Mouse (Mus musculus) limb, embryonic 12.5 days (tissue): ENCODE measurements around the gene Cpeb3. TPM values are rescaled to one million over a fixed set of nuclear protein-coding genes. Genes with fewer than 3 reads are reported as not detected.

Experiments used
- ATAC-seq: fragments of 200-750 bp; cut with Nextera tagmentation; 2 replicates; pipeline ENCODE4 v1.8.0; 2017; ENCODE audit warnings: low read depth, moderate TSS enrichment; ENCODE audit not compliant: insufficient number of reproducible peaks, insufficient read depth, low FRiP score, low TSS enrichment
- H3K27ac ChIP-seq: fragments of 300-500 bp; sonication (generic); 2 replicates; pipeline ENCODE4 v1.5.1; 2016; ENCODE audit warnings: mild to moderate bottlenecking, moderate library complexity
- H3K27me3 ChIP-seq: fragments of 300-500 bp; sonication (generic); 2 replicates; pipeline ENCODE4 v1.6.1; 2016; ENCODE audit warnings: mild to moderate bottlenecking, moderate library complexity
- H3K36me3 ChIP-seq: fragments of 300-500 bp; sonication (generic); 2 replicates; pipeline ENCODE4 v1.6.1; 2016; ENCODE audit warnings: mild to moderate bottlenecking, moderate library complexity
- H3K4me1 ChIP-seq: fragments of 300-500 bp; sonication (generic); replicated peaks from 2 replicates; pipeline ENCODE4 v1.6.1; 2016
- H3K4me2 ChIP-seq: fragments of 300-500 bp; sonication (generic); 2 replicates; pipeline ENCODE4 v1.6.1; 2016; ENCODE audit warnings: mild to moderate bottlenecking, moderate library complexity
- H3K4me3 ChIP-seq: fragments of 300-500 bp; sonication (generic); replicated peaks from 2 replicates; pipeline ENCODE4 v1.5.1; 2016; ENCODE audit warnings: mild to moderate bottlenecking
- H3K9ac ChIP-seq: fragments of 300-500 bp; sonication (generic); replicated peaks from 2 replicates; pipeline ENCODE4 v1.6.1; 2016; ENCODE audit warnings: mild to moderate bottlenecking, moderate library complexity
- H3K9me3 ChIP-seq: fragments of 300-500 bp; sonication (generic); 2 replicates; pipeline ENCODE4 v1.6.1; 2016; ENCODE audit warnings: mild to moderate bottlenecking, moderate library complexity
- WGBS: fragments of 180-500 bp; shearing (Covaris S2); methylation state at CpG from one replicate; pipeline ENCODE4 v1.1.7; 2016; 5-methylcytosine and 5-hydroxymethylcytosine counted together
- polyA plus RNA-seq: library from polyadenylated mRNA; unstranded; fragments of >200 nt; fragmentation: Nextera tagmentation; extraction: Ambion mirVana; gene quantifications from 2 replicates; pipeline ENCODE4 v1.2.1, GENCODE M21; 2016

Cpeb3 gene
- polyA plus RNA-seq, 1 experiment from 2014 or later: 1.9 TPM

DNA sequence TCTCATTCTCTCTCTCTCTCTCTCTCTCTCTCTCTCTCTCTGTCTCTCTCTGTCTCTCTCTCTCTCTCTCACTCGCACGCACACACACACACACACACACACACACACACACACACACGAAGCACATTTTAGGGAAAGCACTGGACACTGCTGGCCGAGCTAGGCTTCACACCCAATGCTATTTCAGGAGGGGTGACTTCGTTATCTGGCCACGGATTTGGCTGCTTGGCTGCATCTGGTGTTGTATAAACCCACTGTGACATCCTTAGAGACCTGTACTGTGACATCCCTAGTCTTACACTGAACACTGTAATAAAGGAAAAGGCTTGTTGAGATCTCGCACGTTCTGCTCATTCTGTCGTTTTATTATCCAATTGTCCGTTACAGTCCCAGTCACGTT is 187.4 kb downstream of the Cpeb3 start:
- Histone ChIP-seq H3K4me1 (peaks cover 18% of the 10 kb centered on the region), H3K27ac (no peak overlapping the region), H3K36me3 (no peaks in the 10 kb centered on the region), H3K9me3 (peaks cover 12% of the 10 kb centered on the region), H3K27me3 (no peaks in the 10 kb centered on the region), H3K9ac (no peak overlapping the region), H3K4me2 (no peak overlapping the region), H3K4me3 (no peak overlapping the region)
- WGBS: 78% methylated on average over 11 of the region's 11 CpGs
- no peak for ATAC-seq

DNA sequence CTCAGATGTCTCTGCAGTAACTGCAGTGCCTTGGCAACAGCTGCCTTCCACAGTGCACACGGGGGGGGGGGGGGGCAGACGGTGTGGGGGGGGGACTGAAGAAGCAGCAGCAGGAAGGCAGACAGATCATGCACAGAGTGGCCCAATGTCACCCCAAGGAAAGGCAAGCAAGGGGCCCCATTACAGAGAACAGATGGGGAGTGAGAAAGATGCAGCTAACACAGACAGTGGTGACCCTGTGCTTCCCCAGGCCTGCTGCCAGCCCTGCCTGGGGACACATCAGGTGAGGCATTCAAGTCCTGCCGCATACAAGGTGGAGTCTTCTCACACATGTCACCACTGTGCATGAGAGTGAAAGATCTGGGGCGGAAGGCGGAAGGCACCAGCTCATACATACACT is 187.9 kb downstream of the Cpeb3 start:
- 57% methylated on average over 5 of the region's 5 CpGs for WGBS
- Histone ChIP-seq H3K4me1 (peaks cover 17% of the 10 kb centered on the region), H3K4me2 (no peak overlapping the region), H3K9ac (no peak overlapping the region), H3K27ac (no peak overlapping the region), H3K4me3 (no peak overlapping the region), H3K27me3 (no peaks in the 10 kb centered on the region), H3K9me3 (peaks cover 12% of the 10 kb centered on the region), H3K36me3 (no peaks in the 10 kb centered on the region)
- ATAC-seq: no peak

DNA sequence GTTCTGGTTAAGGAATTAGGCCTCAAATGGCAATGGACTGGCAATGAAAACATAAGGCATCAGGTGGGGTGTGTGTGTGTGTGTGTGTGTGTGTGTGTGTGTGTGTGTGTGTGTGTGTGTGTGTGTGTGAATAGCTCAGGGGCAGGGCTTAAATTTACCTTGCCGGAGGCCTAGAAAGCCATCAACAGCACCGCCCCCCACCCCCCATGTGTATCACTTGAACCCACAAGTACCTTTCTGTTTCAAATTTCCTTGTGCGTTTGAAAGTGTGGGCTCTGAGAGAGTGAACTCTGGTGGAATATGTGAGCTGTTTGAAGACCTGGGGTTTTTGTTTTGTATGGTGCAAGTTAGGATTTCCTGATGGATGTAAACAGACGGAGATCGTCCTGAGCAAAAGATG is 189.5 kb downstream of the Cpeb3 start:
- WGBS: 66% methylated on average over 5 of the region's 5 CpGs
- H3K4me2 ChIP-seq: peak overlapping the region; percentile 59
- H3K36me3 ChIP-seq: peaks cover 8% of the 10 kb centered on the region
- peak overlapping the region; percentile 43 for H3K4me3 ChIP-seq
- ATAC-seq: no peak
- H3K9me3 ChIP-seq: peaks cover 12% of the 10 kb centered on the region
- H3K27me3 ChIP-seq: no peaks in the 10 kb centered on the region
- no peak overlapping the region for H3K27ac ChIP-seq
- H3K4me1 ChIP-seq: peaks cover 11% of the 10 kb centered on the region
- peak overlapping the region; percentile 31; the same call in 1 of the 2 replicates for H3K9ac ChIP-seq

DNA sequence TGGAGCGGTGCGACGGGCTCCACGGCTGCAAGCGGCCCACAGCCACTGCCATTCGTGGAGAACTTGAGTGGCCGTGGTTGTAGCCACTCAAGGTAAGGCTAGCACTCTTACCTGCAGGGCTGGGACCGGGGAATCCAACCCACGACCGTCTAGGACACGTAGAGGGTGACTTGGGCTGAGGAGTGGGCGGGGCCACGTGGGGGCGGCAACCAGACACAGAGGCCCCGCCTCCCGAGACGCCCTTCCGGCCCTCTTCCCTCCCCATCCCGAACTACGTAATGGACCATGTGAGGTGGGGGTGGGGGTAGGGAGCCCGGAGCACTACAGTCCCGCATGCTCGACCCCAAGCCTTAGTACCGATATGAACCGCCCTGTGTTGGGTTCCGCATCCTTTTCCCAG is 190.0 kb downstream of the Cpeb3 start:
- H3K9me3 ChIP-seq: peaks cover 12% of the 10 kb centered on the region
- H3K4me1 ChIP-seq: peaks cover 11% of the 10 kb centered on the region
- peak overlapping the region; percentile 43 for H3K4me3 ChIP-seq
- 6% methylated on average over 26 of the region's 26 CpGs for WGBS
- no peaks in the 10 kb centered on the region for H3K27me3 ChIP-seq
- peak overlapping the region; percentile 31; the same call in 1 of the 2 replicates for H3K9ac ChIP-seq
- ATAC-seq: peak; percentile 90
- H3K36me3 ChIP-seq: peaks cover 13% of the 10 kb centered on the region
- H3K27ac ChIP-seq: no peak overlapping the region
- H3K4me2 ChIP-seq: peak overlapping the region; percentile 59

DNA sequence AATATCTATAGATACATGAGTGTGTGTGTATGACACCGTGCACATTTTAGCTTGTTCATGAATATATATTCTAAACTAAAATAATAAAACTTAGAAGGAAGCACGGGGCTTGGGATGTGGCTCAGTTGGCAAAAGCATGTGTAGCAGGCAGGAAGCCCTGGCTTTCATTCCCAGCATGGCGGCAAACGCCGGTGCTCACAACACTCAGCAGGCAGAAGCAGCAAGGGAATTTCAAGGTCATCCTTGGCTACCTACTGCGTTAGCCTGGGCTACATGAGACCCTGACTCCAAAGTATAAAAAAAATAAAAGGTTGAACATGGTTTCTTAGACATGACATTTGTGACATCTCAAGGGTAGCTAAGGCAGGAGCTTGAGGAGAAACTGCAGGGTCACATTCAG is 191.5 kb downstream of the Cpeb3 start:
- ATAC-seq: no peak
- no peak overlapping the region for H3K9ac ChIP-seq
- no peak overlapping the region for H3K27ac ChIP-seq
- no peak overlapping the region for H3K4me3 ChIP-seq
- WGBS: 92% methylated on average over 6 of the region's 6 CpGs
- peaks cover 12% of the 10 kb centered on the region for H3K9me3 ChIP-seq
- peaks cover 11% of the 10 kb centered on the region for H3K4me1 ChIP-seq
- H3K4me2 ChIP-seq: no peak overlapping the region
- H3K36me3 ChIP-seq: peaks cover 28% of the 10 kb centered on the region
- no peaks in the 10 kb centered on the region for H3K27me3 ChIP-seq

DNA sequence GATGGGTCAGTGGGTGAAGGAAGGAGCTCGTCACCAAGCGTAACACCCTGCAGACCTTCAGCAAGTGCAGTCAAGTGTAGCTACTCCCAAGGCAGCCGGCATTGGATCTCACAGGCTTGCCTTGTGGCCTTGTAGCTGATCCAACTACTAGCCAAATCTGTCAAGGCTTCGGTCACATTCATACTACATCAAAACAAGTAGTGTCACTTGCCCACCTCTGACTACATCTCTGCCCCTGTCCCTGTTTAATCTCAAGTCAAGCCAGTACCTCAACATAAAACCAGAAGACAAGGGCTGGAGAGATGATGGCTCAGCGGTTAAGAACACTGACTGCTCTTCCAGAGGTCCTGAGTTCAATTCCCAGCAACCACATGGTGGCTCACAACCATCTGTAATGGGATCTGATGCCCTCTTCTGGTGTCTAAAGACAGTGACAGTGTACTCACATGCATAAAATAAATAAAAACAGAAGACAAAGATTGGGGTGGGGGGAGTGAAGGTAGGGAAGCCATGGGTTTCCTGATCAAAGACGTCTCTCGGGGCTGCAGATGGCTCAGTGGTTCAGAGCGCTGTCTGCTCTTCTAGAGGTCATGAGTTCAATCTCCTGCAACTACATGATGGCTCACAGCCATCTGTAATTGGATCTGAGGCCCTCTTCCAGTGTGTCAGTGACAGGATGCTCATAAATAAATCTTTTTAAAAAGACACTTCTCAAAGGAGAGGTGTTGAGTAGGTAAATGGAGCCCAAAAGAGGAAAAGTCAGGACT is 194.0 kb downstream of the Cpeb3 start:
- Histone ChIP-seq H3K9ac (no peak overlapping the region), H3K4me2 (no peak overlapping the region), H3K27me3 (no peaks in the 10 kb centered on the region), H3K4me1 (peaks cover 11% of the 10 kb centered on the region), H3K27ac (no peak overlapping the region), H3K9me3 (peaks cover 12% of the 10 kb centered on the region), H3K4me3 (no peak overlapping the region), H3K36me3 (peaks cover 51% of the 10 kb centered on the region)
- ATAC-seq: no peak
- 81% methylated on average over 8 of the region's 8 CpGs for WGBS

DNA sequence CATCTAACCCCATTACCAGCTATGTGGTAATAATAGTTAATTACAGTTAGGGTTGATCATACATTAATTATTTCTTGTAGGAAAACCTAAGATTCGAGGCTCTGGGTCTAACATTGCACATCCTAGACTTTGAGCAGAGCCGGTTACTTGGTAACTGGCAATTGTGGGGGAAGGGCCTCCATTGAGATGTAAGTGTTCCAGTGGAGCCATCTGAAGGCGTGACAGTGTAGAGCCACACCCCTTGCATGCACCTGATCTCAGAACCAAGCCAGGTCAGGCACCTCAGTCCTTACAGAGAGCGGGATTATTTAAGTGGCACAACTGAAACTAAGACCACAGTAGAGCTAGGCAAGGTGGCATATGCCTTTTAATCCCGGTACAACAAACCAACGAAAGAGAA is 194.9 kb downstream of the Cpeb3 start:
- no peak for ATAC-seq
- H3K36me3 ChIP-seq: peaks cover 60% of the 10 kb centered on the region

DNA sequence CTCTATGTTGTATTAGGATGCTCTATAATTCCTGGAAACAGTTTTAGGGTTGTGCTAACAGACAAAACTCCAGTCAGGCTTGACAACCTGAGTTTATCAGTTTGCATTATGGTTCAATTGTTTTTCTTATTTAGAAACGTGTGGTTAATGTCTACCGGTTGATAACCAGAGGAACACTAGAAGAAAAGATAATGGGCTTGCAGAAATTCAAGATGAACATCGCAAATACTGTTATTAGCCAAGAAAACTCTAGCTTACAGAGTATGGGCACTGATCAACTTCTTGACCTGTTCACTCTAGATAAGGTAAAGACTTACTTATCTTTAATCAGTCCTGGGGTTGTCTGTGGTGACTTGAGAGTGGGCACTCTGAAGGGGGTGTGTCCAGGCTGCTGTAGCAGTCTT is 198.5 kb downstream of the Cpeb3 start:
- 95% methylated on average over 3 of the region's 3 CpGs for WGBS
- no peak overlapping the region for H3K27ac ChIP-seq
- H3K4me3 ChIP-seq: no peak overlapping the region
- no peaks in the 10 kb centered on the region for H3K27me3 ChIP-seq
- H3K4me2 ChIP-seq: no peak overlapping the region
- H3K36me3 ChIP-seq: peaks cover 92% of the 10 kb centered on the region
- H3K9me3 ChIP-seq: no peaks in the 10 kb centered on the region
- H3K4me1 ChIP-seq: no peaks in the 10 kb centered on the region
- H3K9ac ChIP-seq: no peak overlapping the region
- no peak for ATAC-seq

More for the DNA sequence above, 194.9 kb downstream of the Cpeb3 start:
- Histone ChIP-seq H3K4me3 (no peak overlapping the region), H3K27ac (no peak overlapping the region), H3K9ac (no peak overlapping the region), H3K27me3 (no peaks in the 10 kb centered on the region), H3K4me1 (peaks cover 5% of the 10 kb centered on the region), H3K4me2 (no peak overlapping the region), H3K9me3 (peaks cover 12% of the 10 kb centered on the region)
- 92% methylated on average over 6 of the region's 6 CpGs for WGBS

DNA sequence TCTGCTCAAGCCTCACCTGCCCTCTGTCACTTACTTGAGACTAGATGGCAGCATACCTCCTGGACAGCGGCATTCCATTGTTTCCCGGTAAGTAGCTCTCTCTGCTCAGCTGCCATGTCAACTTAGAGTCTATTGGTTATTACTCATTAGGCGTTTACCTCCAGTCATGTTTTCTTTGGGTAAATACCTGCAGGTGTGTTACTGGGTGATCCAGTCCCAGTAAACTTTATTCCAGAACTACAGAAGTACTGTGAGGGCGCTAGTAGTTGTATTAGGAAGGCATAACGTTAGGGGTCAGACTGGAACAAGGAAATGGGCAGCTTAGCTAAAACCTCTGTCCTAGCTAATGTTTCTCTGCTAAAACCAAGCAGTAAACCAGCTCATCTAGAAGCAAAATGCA is 203.8 kb downstream of the Cpeb3 start:
- H3K36me3 ChIP-seq: peaks cover 84% of the 10 kb centered on the region
- no peak overlapping the region for H3K4me3 ChIP-seq
- H3K9ac ChIP-seq: no peak overlapping the region
- H3K27me3 ChIP-seq: no peaks in the 10 kb centered on the region
- WGBS: 91% methylated on average over 5 of the region's 5 CpGs
- no peaks in the 10 kb centered on the region for H3K4me1 ChIP-seq
- H3K9me3 ChIP-seq: no peaks in the 10 kb centered on the region
- H3K4me2 ChIP-seq: no peak overlapping the region
- no peak for ATAC-seq
- no peak overlapping the region for H3K27ac ChIP-seq

Other genes with a start within 250 kb of the Cpeb3 start
- 150 and 155 TPM in 2 replicates for gene March5, start 1.1 kb downstream of the Cpeb3 start, polyA plus RNA-seq
- gene Ide, start 129.3 kb upstream of the Cpeb3 start, polyA plus RNA-seq: 35.3 and 39.7 TPM in 2 replicates
- gene Kif11, start 167.8 kb upstream of the Cpeb3 start, polyA plus RNA-seq: 89.1 and 89.4 TPM in 2 replicates
- gene Hhex, start 226.2 kb upstream of the Cpeb3 start, polyA plus RNA-seq: 9.7 and 10.1 TPM in 2 replicates